Mouse (Mus musculus) liver, adult 2 months (tissue): Measurements from ENCODE around the gene Fbxw7. TPM values are rescaled to one million over a fixed set of nuclear protein-coding genes. Genes with fewer than 3 reads are reported as not detected.

Experiments
- DNase-seq: peaks from one replicate; pipeline ENCODE4 v3.0.0-alpha.2; 2011; ENCODE audit warnings: low read depth, low spot score; ENCODE audit errors: extremely low read depth
- H3K27ac ChIP-seq: fragments of 200-500 bp; replicated peaks from 2 replicates; pipeline ENCODE4 v1.5.1; 2012; ENCODE audit warnings: low read depth, mild to moderate bottlenecking, control low read depth, inconsistent platforms, low read length; ENCODE audit not compliant: insufficient read depth
- H3K27me3 ChIP-seq: fragments of 200-500 bp; 2 replicates; pipeline ENCODE4 v1.6.1; 2012; ENCODE audit warnings: mild to moderate bottlenecking, moderate library complexity, low read length, inconsistent platforms; ENCODE audit not compliant: control insufficient read depth, insufficient read depth
- H3K36me3 ChIP-seq: fragments of 200-500 bp; 2 replicates; pipeline ENCODE4 v1.6.1; 2012; ENCODE audit warnings: low read length, inconsistent platforms; ENCODE audit not compliant: control insufficient read depth, insufficient read depth
- H3K4me1 ChIP-seq: fragments of 200-500 bp; 2 replicates; pipeline ENCODE4 v1.6.1; 2011; ENCODE audit warnings: low read length; ENCODE audit not compliant: control insufficient read depth, insufficient read depth
- H3K4me3 ChIP-seq: fragments of 200-500 bp; 2 replicates; pipeline ENCODE4 v1.5.1; 2011; ENCODE audit warnings: low read depth, mild to moderate bottlenecking, control low read depth, low read length, moderate library complexity; ENCODE audit not compliant: insufficient read depth
- H3K79me2 ChIP-seq: fragments of 200-500 bp; 2 replicates; pipeline ENCODE4 v1.6.1; 2012; ENCODE audit warnings: inconsistent platforms, mild to moderate bottlenecking, low read length, moderate library complexity; ENCODE audit not compliant: control insufficient read depth, insufficient read depth
- H3K9ac ChIP-seq: fragments of 200-500 bp; 2 replicates; pipeline ENCODE4 v1.6.1; 2012; ENCODE audit warnings: low read depth, mild to moderate bottlenecking, control low read depth, inconsistent platforms, low read length
- CTCF ChIP-seq: fragments of 200-500 bp; IDR thresholded peaks from 2 replicates; pipeline ENCODE4 v1.5.1; 2011; ENCODE audit warnings: low read depth, low read length, control low read depth
- POLR2A ChIP-seq: fragments of 200-500 bp; IDR thresholded peaks from 2 replicates; pipeline ENCODE4 v1.6.1; 2011; ENCODE audit warnings: low read length, control low read depth; ENCODE audit not compliant: insufficient read depth; ENCODE audit errors: extremely low read depth
- WGBS: fragments of 180-500 bp; shearing (Covaris S2); methylation state at CpG from one replicate; pipeline ENCODE4 v1.1.7; 2018; 5-methylcytosine and 5-hydroxymethylcytosine counted together
- polyA plus RNA-seq: library from polyadenylated mRNA; depleted of rRNA; stranded (reverse); fragments of >200 nt; gene quantifications from 2 replicates; pipeline ENCODE4 v1.2.3, GENCODE M21; 2012
- total RNA-seq: library from RNA; depleted of rRNA; stranded (reverse); fragments of >200 nt; gene quantifications from 2 replicates; pipeline ENCODE4 v1.2.3, GENCODE M21; 2014

Gene Fbxw7
- total and polyA plus RNA-seq, 2 experiments, result 1.4 to 5.6 TPM

- Histone ChIP-seq H3K79me2 (no peaks in the 10 kb centered on the region), H3K36me3 (no peaks in the 10 kb centered on the region), H3K9ac (no peak overlapping the region), H3K4me1 (no peaks in the 10 kb centered on the region), H3K27ac (no peak overlapping the region), H3K27me3 (no peaks in the 10 kb centered on the region), H3K4me3 (no peak overlapping the region)
- no peak for TF ChIP-seq CTCF
- TF ChIP-seq POLR2A, result no peak
- DNase-seq, result no peak
- WGBS, result 90% methylated on average over 4 of the region's 4 CpGs
Measured at GRCm38 (mm10) chr3:84988880-84989279, 173.8 kb downstream of the Fbxw7 start.

GRCm38 (mm10) chr3:85005257-85005656, 190.2 kb downstream of the Fbxw7 start:
- TF ChIP-seq POLR2A (no peak), CTCF (no peak)
- H3K4me1 ChIP-seq, result no peaks in the 10 kb centered on the region
- H3K79me2 ChIP-seq, result no peaks in the 10 kb centered on the region
- no peak overlapping the region for H3K27ac ChIP-seq
- no peak for DNase-seq
- WGBS, result 92% methylated on average over 2 of the region's 2 CpGs
- no peak overlapping the region for H3K9ac ChIP-seq
- no peaks in the 10 kb centered on the region for H3K27me3 ChIP-seq
- no peaks in the 10 kb centered on the region for H3K36me3 ChIP-seq
- no peak overlapping the region for H3K4me3 ChIP-seq

GRCm38 (mm10) chr3:85012889-85013288, 197.8 kb downstream of the Fbxw7 start:
- H3K27ac ChIP-seq, result no peak overlapping the region
- DNase-seq, result no peak
- TF ChIP-seq CTCF (no peak), POLR2A (no peak)
- H3K4me1 ChIP-seq, result no peaks in the 10 kb centered on the region
- H3K9ac ChIP-seq, result no peak overlapping the region
- 87% methylated on average over 6 of the region's 6 CpGs for WGBS
- no peak overlapping the region for H3K4me3 ChIP-seq
- no peaks in the 10 kb centered on the region for H3K36me3 ChIP-seq
- no peaks in the 10 kb centered on the region for H3K27me3 ChIP-seq
- no peaks in the 10 kb centered on the region for H3K79me2 ChIP-seq

- Histone ChIP-seq H3K9ac (no peak overlapping the region), H3K27ac (no peak overlapping the region), H3K4me1 (no peaks in the 10 kb centered on the region), H3K4me3 (no peak overlapping the region), H3K36me3 (no peaks in the 10 kb centered on the region), H3K79me2 (no peaks in the 10 kb centered on the region), H3K27me3 (no peaks in the 10 kb centered on the region)
- WGBS, result 75% methylated on average over 9 of the region's 9 CpGs
- DNase-seq, result no peak
- TF ChIP-seq CTCF (no peak), POLR2A (no peak)
Measured at GRCm38 (mm10) chr3:85015667-85016066, 200.6 kb downstream of the Fbxw7 start.

GRCm38 (mm10) chr3:85020137-85020536, 205.1 kb downstream of the Fbxw7 start:
- no peak for DNase-seq
- H3K36me3 ChIP-seq, result no peaks in the 10 kb centered on the region
- TF ChIP-seq POLR2A, result no peak
- no peak for TF ChIP-seq CTCF
- no peaks in the 10 kb centered on the region for H3K4me1 ChIP-seq
- H3K27me3 ChIP-seq, result no peaks in the 10 kb centered on the region
- no peak overlapping the region for H3K27ac ChIP-seq
- no peak overlapping the region for H3K4me3 ChIP-seq
- H3K9ac ChIP-seq, result no peak overlapping the region
- H3K79me2 ChIP-seq, result no peaks in the 10 kb centered on the region

GRCm38 (mm10) chr3:85021816-85022215, 206.7 kb downstream of the Fbxw7 start:
- Histone ChIP-seq H3K4me3 (no peak overlapping the region), H3K79me2 (no peaks in the 10 kb centered on the region), H3K4me1 (no peaks in the 10 kb centered on the region), H3K36me3 (no peaks in the 10 kb centered on the region), H3K27ac (no peak overlapping the region), H3K27me3 (no peaks in the 10 kb centered on the region), H3K9ac (no peak overlapping the region)
- 95% methylated on average over 6 of the region's 6 CpGs for WGBS
- TF ChIP-seq CTCF (no peak), POLR2A (no peak)
- DNase-seq, result no peak
